Mouse (Mus musculus) ES-E14 (cell line): ENCODE results near the gene Ak7. TPM values are rescaled to one million over a fixed set of nuclear protein-coding genes. Genes with fewer than 3 reads are reported as not detected.

Source experiments
- DNase-seq: peaks from one replicate; pipeline ENCODE4 v3.0.0-alpha.2; 2013; ENCODE audit warnings: low read depth, low spot score
- H3K27ac ChIP-seq: 2 replicates; pipeline ENCODE4 v1.5.1; 2012; ENCODE audit warnings: low read depth, mild to moderate bottlenecking, low read length, moderate library complexity, mixed read lengths; ENCODE audit not compliant: poor library complexity, insufficient read depth, severe bottlenecking
- H3K36me3 ChIP-seq: 2 replicates; pipeline ENCODE4 v1.6.1; 2012; ENCODE audit warnings: mild to moderate bottlenecking, low read length, moderate library complexity, mixed read lengths; ENCODE audit not compliant: control insufficient read depth, poor library complexity, insufficient read depth, severe bottlenecking
- H3K4me1 ChIP-seq, 2 experiments: fragments of 150-350 bp in 1 of 2; sonication (generic) in 1 of 2; 2 replicates each; pipeline ENCODE4 v1.6.1; 2012; ENCODE audit warnings: low read length in 2 of 2, mild to moderate bottlenecking in 1 of 2, mixed read lengths in 1 of 2; ENCODE audit not compliant: control insufficient read depth in 2 of 2, insufficient read depth in 2 of 2, poor library complexity in 1 of 2
- H3K4me3 ChIP-seq, 2 experiments: fragments of 150-350 bp in 1 of 2; sonication (generic) in 1 of 2; 2 replicates each; pipeline ENCODE4 v1.5.1; 2012; ENCODE audit warnings: low read length in 2 of 2, low read depth in 1 of 2, mild to moderate bottlenecking in 1 of 2, mixed read lengths in 1 of 2; ENCODE audit not compliant: insufficient read depth in 1 of 2, poor library complexity in 1 of 2, severe bottlenecking in 1 of 2
- H3K9ac ChIP-seq: 2 replicates; pipeline ENCODE4 v1.6.1; 2012; ENCODE audit warnings: low read depth, mild to moderate bottlenecking, low read length, mixed read lengths; ENCODE audit not compliant: poor library complexity, insufficient read depth, severe bottlenecking
- H3K9me3 ChIP-seq: fragments of 150-350 bp; sonication (generic); 2 replicates; pipeline ENCODE4 v1.6.1; 2012; ENCODE audit warnings: low read depth, mild to moderate bottlenecking, low read length; ENCODE audit not compliant: control insufficient read depth, insufficient read depth
- CHD2 ChIP-seq: IDR thresholded peaks from 2 replicates; pipeline ENCODE4 v1.6.1; 2014; ENCODE audit warnings: mild to moderate bottlenecking, low read depth, low read length, inconsistent platforms
- HCFC1 ChIP-seq: IDR thresholded peaks from 2 replicates; pipeline ENCODE4 v1.6.1; 2012; ENCODE audit warnings: low read length, inconsistent platforms, borderline replicate concordance; ENCODE audit not compliant: insufficient read depth
- MAFK ChIP-seq: IDR thresholded peaks from 2 replicates; pipeline ENCODE4 v1.6.1; 2014; ENCODE audit warnings: mild to moderate bottlenecking, low read depth, low read length, inconsistent platforms; ENCODE audit not compliant: insufficient read depth
- ZC3H11A ChIP-seq: IDR thresholded peaks from 2 replicates; pipeline ENCODE4 v1.6.1; 2012; ENCODE audit warnings: low read depth, mild to moderate bottlenecking, inconsistent platforms, low read length, borderline replicate concordance
- ZNF384 ChIP-seq: IDR thresholded peaks from 2 replicates; pipeline ENCODE4 v1.6.1; 2012; ENCODE audit warnings: low read depth, low read length, inconsistent platforms
- in situ Hi-C, 2 experiments: fragments of 600-800 bp; cut with MboI; formaldehyde crosslinking; loops; one replicate each; pipeline ENCODE4 v1.15.1; 2025; ENCODE audit warnings: low sequenced_read_pairs in 2 of 2, inconsistent platforms in 1 of 2; ENCODE audit not compliant: unreplicated experiment in 2 of 2
- total RNA-seq: library from RNA; depleted of rRNA; stranded (reverse); fragments of 300-350 nt; gene quantifications from 2 replicates; pipeline ENCODE4 v1.2.3, GENCODE M21; 2012

Gene Ak7
- total RNA-seq, 1 experiment: 6.5 TPM

DNA sequence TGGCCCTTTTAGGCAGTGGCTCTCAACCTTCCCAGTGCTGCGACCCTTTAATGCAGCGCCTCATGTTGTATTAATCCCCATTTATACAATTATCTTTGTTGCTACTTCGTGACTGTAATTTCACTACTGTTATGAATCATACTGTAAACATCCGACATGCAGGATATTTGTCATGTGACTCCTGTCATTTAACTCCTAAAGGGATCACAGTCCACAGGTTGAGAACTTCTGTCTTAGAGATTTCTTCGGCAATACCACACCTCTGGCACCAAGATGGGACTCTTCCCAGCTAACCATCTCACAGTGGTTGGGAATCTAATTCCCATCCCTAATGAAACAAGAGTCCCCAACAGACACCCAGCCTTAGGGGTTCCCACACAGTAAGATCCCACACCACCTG, 42.3 kb downstream of the Ak7 start:
- Histone ChIP-seq H3K36me3 (no peaks in the 10 kb centered on the region), H3K27ac (no peak overlapping the region), H3K4me3 (no peak overlapping the region), H3K9ac (no peak overlapping the region), H3K4me1 (peaks cover 0 to 2% of the 10 kb centered on the region in 2 experiments; a peak in 1 of 4 replicates), H3K9me3 (no peaks in the 10 kb centered on the region; the same call in 1 of the 2 replicates)
- no peak for DNase-seq
- TF ChIP-seq CHD2 (no peak), HCFC1 (no peak), ZC3H11A (no peak), MAFK (no peak), ZNF384 (no peak)
- in situ Hi-C loops: no loop called here

- TF ChIP-seq MAFK (no peak), HCFC1 (no peak), CHD2 (no peak), ZC3H11A (no peak), ZNF384 (no peak)
- in situ Hi-C loops: no loop called here
- no peak overlapping the region for H3K27ac ChIP-seq
- H3K4me3 ChIP-seq: no peak overlapping the region
- no peak overlapping the region for H3K9ac ChIP-seq
- peaks cover 5 to 6% of the 10 kb centered on the region in 2 experiments; a peak in 2 of 4 replicates for H3K4me1 ChIP-seq
- H3K9me3 ChIP-seq: no peaks in the 10 kb centered on the region
- H3K36me3 ChIP-seq: no peaks in the 10 kb centered on the region
- no peak for DNase-seq
Measured at GRCm38 (mm10) chr12:105753813-105754212, 48.0 kb downstream of the Ak7 start.

DNA sequence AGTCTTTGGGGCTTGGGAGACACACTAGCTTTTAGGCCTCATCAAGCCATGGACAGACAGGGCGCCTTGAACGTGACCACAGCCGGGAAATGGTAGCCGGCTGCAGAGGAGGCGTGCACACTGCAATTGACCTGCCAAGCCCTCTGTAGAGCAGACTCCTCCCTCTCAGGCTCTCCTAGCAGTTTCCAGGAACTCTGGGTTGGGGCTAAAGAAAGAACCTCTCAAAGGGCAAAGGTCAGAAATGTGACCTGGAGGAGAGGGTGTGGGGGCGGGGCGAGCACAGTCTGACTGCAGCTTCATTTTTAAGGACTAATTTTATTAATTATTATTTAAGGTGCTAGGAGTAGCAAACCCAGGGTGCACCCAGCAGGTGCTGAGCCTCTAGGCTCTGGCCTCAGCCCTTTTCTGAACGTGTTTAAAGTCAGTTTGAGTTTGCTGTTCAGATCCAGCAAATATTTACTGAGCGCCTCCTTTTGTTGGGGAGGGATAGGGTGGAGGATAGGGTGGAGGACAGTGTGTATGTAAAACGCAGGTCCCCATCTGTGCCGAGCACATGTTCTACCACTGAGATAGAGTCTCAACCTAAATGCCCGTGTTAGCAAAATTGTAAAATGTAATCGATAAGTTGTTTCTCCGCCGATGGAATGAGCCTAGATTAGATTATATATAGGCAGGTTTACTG, 52.2 kb downstream of the Ak7 start:
- peak overlapping the region; percentile 59; the same call in 1 of the 2 replicates for H3K9ac ChIP-seq
- peak overlapping the region; percentile 76; the same call in 1 of the 2 replicates for H3K27ac ChIP-seq
- no peaks in the 10 kb centered on the region for H3K36me3 ChIP-seq
- peaks cover 12 to 22% of the 10 kb centered on the region in 2 experiments for H3K4me1 ChIP-seq
- in situ Hi-C loops: no loop called here
- TF ChIP-seq ZC3H11A (no peak), CHD2 (0 out of 2 replicates have a peak, but pooled peaks have one; percentile 10), MAFK (no peak), HCFC1 (0 out of 2 replicates have a peak, but pooled peaks have one; percentile 26)
- no peaks in the 10 kb centered on the region for H3K9me3 ChIP-seq
- H3K4me3 ChIP-seq: peak overlapping the region in 1 of 2 experiments; percentile 10; a peak in 1 of 4 replicates
- DNase-seq: peak; percentile 74

GRCm38 (mm10) chr12:105758911-105759310, 53.1 kb downstream of the Ak7 start:
- in situ Hi-C loops: no loop called here
- Histone ChIP-seq H3K9me3 (no peaks in the 10 kb centered on the region), H3K4me1 (peaks cover 12 to 23% of the 10 kb centered on the region in 2 experiments), H3K27ac (peak overlapping the region; percentile 71; the same call in 1 of the 2 replicates), H3K9ac (no peak overlapping the region; the same call in 1 of the 2 replicates), H3K4me3 (no peak overlapping the region), H3K36me3 (no peaks in the 10 kb centered on the region)
- TF ChIP-seq CHD2: no peak
- no peak for TF ChIP-seq HCFC1
- TF ChIP-seq ZNF384: no peak
- TF ChIP-seq MAFK: no peak
- no peak for TF ChIP-seq ZC3H11A
- no peak for DNase-seq
